ENCODE assay signal across 47 mouse cellular contexts in the genomic region with DNA sequence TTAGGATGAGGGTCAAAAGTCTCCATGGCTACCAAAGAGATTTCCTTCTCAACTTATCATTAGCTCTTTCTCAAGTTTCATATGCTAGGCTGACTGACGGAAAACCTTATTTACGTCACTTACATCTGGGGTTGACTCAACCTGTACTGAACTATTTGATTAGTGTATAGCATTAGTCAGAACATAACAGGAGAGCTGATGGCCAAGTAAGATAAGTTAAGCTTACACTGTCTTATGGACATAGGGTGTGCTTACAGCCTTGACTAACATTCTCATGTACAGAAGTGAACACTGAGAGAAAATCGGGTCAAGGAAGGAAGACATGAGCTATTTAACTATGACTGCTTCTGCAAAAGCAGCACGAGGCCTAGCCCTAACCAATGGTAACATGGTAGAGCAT. TPM values are rescaled to one million over a fixed set of nuclear protein-coding genes. Genes with fewer than 3 reads are reported as not detected.
"Had no signal": no experiment of that assay in that cellular context is flagged by ENCODE, and none has a peak within 500 bp of the region (broad histone marks: within the 10 kb centered on the region; RNA-seq: fewer than 3 reads in every experiment).

No protein-coding gene starts in this region.

- H3K4me2 ChIP-seq: heart, embryonic 11.5 days; heart, embryonic 12.5 days; heart, embryonic 13.5 days; heart, embryonic 15.5 days; hindbrain, embryonic 12.5 days; hindbrain, embryonic 13.5 days; hindbrain, embryonic 14.5 days; hindbrain, embryonic 15.5 days; intestine, embryonic 15.5 days; kidney, embryonic 15.5 days had no signal

- H3K27ac ChIP-seq: heart, embryonic 10.5 days; heart, embryonic 13.5 days; heart, embryonic 15.5 days; hindbrain, embryonic 10.5 days; hindbrain, embryonic 12.5 days; hindbrain, embryonic 13.5 days; hindbrain, embryonic 14.5 days; hindbrain, embryonic 15.5 days; hindbrain, postnatal 0 days; intestine, embryonic 15.5 days; kidney, embryonic 15.5 days; kidney, postnatal 0 days; layer of hippocampus, adult 2 months; left cerebral cortex, adult 2 months had no signal

- H3K9ac ChIP-seq: heart, embryonic 12.5 days; heart, embryonic 13.5 days; heart, embryonic 15.5 days; hindbrain, embryonic 12.5 days; hindbrain, embryonic 13.5 days; hindbrain, embryonic 14.5 days; hindbrain, embryonic 15.5 days; intestine, embryonic 15.5 days; kidney, embryonic 15.5 days had no signal

- DNase-seq: heart, postnatal 10 days; heart, postnatal 14 days; heart, postnatal 36 days; heart, postnatal 4 days; kidney, adult 11 months; kidney, adult 18-20 months; kidney, adult 2 months; kidney, adult 8-10 months; kidney, adult 9 months; kidney, postnatal 10 days; kidney, postnatal 14 days; kidney, postnatal 25 days; kidney, postnatal 36 days; kidney, postnatal 4 days; layer of hippocampus, adult 9-11 months; layer of hippocampus, postnatal 36 days had no signal

- H3K4me1 ChIP-seq: heart, embryonic 10.5 days; heart, embryonic 12.5 days; heart, embryonic 13.5 days; heart, embryonic 15.5 days; hindbrain, embryonic 10.5 days; hindbrain, embryonic 12.5 days; hindbrain, embryonic 13.5 days; hindbrain, embryonic 15.5 days; intestine, embryonic 15.5 days; kidney, embryonic 15.5 days had no signal

- H3K36me3 ChIP-seq: heart, embryonic 10.5 days; heart, embryonic 12.5 days; heart, embryonic 13.5 days; heart, embryonic 15.5 days; hindbrain, embryonic 10.5 days; hindbrain, embryonic 12.5 days; hindbrain, embryonic 13.5 days; hindbrain, embryonic 15.5 days; intestine, embryonic 15.5 days; kidney, embryonic 15.5 days had no signal

- H3K9me3 ChIP-seq: heart, embryonic 10.5 days; heart, embryonic 12.5 days; heart, embryonic 13.5 days; heart, embryonic 15.5 days; hindbrain, embryonic 10.5 days; hindbrain, embryonic 12.5 days; hindbrain, embryonic 13.5 days; hindbrain, embryonic 15.5 days; intestine, embryonic 15.5 days; kidney, embryonic 15.5 days had no signal

- ATAC-seq: hindbrain, embryonic 16.5 days; hindbrain, postnatal 0 days; inflammation-experienced regulatory T-cells, adult 6 months; intestine, embryonic 15.5 days; intestine, embryonic 16.5 days; intestine, postnatal 0 days had no signal

- H3K27me3 ChIP-seq: heart, embryonic 12.5 days; heart, embryonic 13.5 days; heart, embryonic 15.5 days; intestine, embryonic 15.5 days; kidney, embryonic 15.5 days had no signal

- H3K4me3 ChIP-seq: heart, embryonic 10.5 days; heart, embryonic 12.5 days; heart, embryonic 13.5 days; heart, embryonic 15.5 days; hindbrain, embryonic 10.5 days; hindbrain, embryonic 12.5 days; hindbrain, embryonic 13.5 days; hindbrain, embryonic 15.5 days; intestine, embryonic 15.5 days; kidney, embryonic 15.5 days; layer of hippocampus, adult 2 months; left cerebral cortex, adult 2 months had no signal

RNA-seq across cellular contexts. Expression of a gene that starts 40.6 kb away (rescaled TPM):
- total RNA-seq: heart, postnatal 10 days; heart, postnatal 14 days; heart, postnatal 36 days; heart, postnatal 4 days; hematopoietic stem cell, adult 5-6 weeks; layer of hippocampus, adult 2 months; layer of hippocampus, postnatal 10 days; layer of hippocampus, postnatal 14 days; layer of hippocampus, postnatal 25 days had no signal
- polyA plus RNA-seq: heart, embryonic 11.5 days; heart, embryonic 12.5 days; heart, embryonic 13.5 days; heart, embryonic 14.5 days; heart, embryonic 15.5 days; heart, embryonic 16.5 days; heart, postnatal 0 days; hindbrain, embryonic 11.5 days; hindbrain, embryonic 14.5 days; hindbrain, embryonic 15.5 days; hindbrain, embryonic 16.5 days; hindbrain, postnatal 0 days; inflammation-experienced regulatory T-cells, adult 6 months; intestine, embryonic 14.5 days; intestine, embryonic 15.5 days; intestine, embryonic 16.5 days; intestine, postnatal 0 days; kidney, adult 2 months; kidney, embryonic 14.5 days; kidney, embryonic 15.5 days; kidney, embryonic 16.5 days; kidney, postnatal 0 days had no signal
